Mouse (Mus musculus) limb, embryonic 13.5 days (tissue): ENCODE results near the gene Usp21. TPM values are rescaled to one million over a fixed set of nuclear protein-coding genes. Genes with fewer than 3 reads are reported as not detected.

Experiments used
- ATAC-seq: fragments of 200-750 bp; cut with Nextera tagmentation; 2 replicates; pipeline ENCODE4 v1.8.0; 2017; ENCODE audit warnings: low read depth, moderate number of reproducible peaks, moderate TSS enrichment; ENCODE audit not compliant: low FRiP score
- H3K27ac ChIP-seq: fragments of 300-500 bp; sonication (generic); 2 replicates; pipeline ENCODE4 v1.5.1; 2015; ENCODE audit warnings: inconsistent platforms, mild to moderate bottlenecking, moderate library complexity
- H3K27me3 ChIP-seq: fragments of 300-500 bp; sonication (generic); 2 replicates; pipeline ENCODE4 v1.6.1; 2015; ENCODE audit warnings: mild to moderate bottlenecking, inconsistent platforms
- H3K36me3 ChIP-seq: fragments of 300-500 bp; sonication (generic); 2 replicates; pipeline ENCODE4 v1.6.1; 2015; ENCODE audit warnings: inconsistent platforms, mild to moderate bottlenecking, moderate library complexity
- H3K4me1 ChIP-seq: fragments of 300-500 bp; sonication (generic); 2 replicates; pipeline ENCODE4 v1.6.1; 2015; ENCODE audit warnings: inconsistent platforms
- H3K4me2 ChIP-seq: fragments of 300-500 bp; sonication (generic); replicated peaks from 2 replicates; pipeline ENCODE4 v1.6.1; 2015; ENCODE audit warnings: inconsistent platforms, mild to moderate bottlenecking, moderate library complexity
- H3K4me3 ChIP-seq: fragments of 300-500 bp; sonication (generic); 2 replicates; pipeline ENCODE4 v1.5.1; 2015; ENCODE audit warnings: moderate library complexity, mild to moderate bottlenecking, inconsistent platforms
- H3K9ac ChIP-seq: fragments of 300-500 bp; sonication (generic); 2 replicates; pipeline ENCODE4 v1.6.1; 2015; ENCODE audit warnings: mild to moderate bottlenecking, inconsistent platforms
- H3K9me3 ChIP-seq: fragments of 300-500 bp; sonication (generic); 2 replicates; pipeline ENCODE4 v1.6.1; 2016; ENCODE audit warnings: inconsistent platforms
- WGBS: fragments of 180-500 bp; shearing (Covaris S2); methylation state at CpG from one replicate; pipeline ENCODE4 v1.1.7; 2015; 5-methylcytosine and 5-hydroxymethylcytosine counted together
- polyA plus RNA-seq: library from polyadenylated mRNA; unstranded; fragments of >200 nt; fragmentation: Nextera tagmentation; extraction: Ambion mirVana; gene quantifications from 2 replicates; pipeline ENCODE4 v1.2.1, GENCODE M21; 2015

The Usp21 gene
- polyA plus RNA-seq, 1 experiment from 2014 or later, result 126 TPM

DNA sequence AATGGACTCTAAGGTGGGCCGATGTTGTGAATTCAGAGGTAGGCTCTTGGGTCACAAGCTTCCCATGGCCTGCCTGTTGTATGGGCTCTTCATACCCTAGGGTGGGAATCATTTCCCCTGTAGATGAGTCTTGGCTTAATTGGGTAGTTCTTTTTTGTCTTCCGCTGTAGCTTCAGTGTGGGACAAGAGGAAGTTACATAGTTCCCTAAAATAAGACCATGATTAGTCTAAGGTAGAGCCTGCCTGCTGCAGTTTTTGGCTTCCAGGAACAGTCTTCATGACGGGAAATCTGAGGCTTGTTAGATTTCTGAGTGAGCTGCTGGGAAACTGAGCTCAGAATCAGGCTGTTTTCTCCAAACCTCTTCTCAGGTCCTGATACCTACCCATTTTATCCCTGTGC, 15.7 kb downstream of the Usp21 start:
- Histone ChIP-seq H3K4me1 (peaks cover 22% of the 10 kb centered on the region), H3K27ac (no peak overlapping the region), H3K4me3 (0 out of 2 replicates have a peak overlapping the region, but pooled peaks have one; percentile 65), H3K9me3 (no peaks in the 10 kb centered on the region), H3K9ac (no peak overlapping the region), H3K36me3 (peaks cover 54% of the 10 kb centered on the region), H3K4me2 (peak overlapping the region; percentile 96), H3K27me3 (no peaks in the 10 kb centered on the region)
- 94% methylated on average over 3 of the region's 3 CpGs for WGBS
- no peak for ATAC-seq

DNA sequence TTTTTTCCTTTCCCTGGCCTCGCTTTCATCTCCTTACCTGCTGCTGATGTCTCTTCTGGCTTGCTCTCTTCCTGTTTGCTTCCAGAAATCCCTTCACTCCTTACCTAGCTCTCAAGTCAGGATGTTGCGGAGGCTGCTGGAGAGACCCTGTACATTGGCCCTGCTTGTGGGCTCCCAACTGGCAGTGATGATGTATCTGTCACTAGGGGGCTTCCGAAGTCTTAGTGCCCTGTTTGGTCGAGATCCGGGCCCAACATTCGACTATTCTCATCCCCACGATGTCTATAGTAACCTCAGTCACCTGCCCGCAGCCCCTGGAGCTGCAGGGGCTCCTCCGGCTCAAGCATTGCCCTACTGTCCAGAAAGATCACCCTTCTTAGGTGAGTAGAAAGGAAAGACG, 16.2 kb downstream of the Usp21 start:
- 72% methylated on average over 10 of the region's 10 CpGs for WGBS
- H3K9ac ChIP-seq, result no peak overlapping the region

DNA sequence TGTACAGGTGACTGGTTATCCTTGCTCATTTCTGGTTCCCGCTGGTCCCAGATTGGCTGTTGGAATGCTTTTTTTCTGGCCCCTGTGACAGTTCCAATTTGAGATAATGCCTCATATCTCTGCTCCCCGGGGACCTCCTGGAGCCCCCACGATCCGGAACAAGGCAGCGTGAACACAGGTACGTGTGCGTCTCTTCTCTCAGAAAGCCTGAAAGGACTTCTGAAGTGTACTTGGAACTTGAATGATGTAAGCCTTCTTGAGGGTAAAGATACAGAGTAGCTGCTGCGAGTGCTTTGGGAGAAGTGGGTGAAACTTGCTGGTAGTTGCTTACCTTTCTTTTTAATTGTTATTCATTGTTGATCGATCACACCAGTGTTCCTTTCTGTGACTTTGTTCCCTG, 16.6 kb downstream of the Usp21 start:
- Histone ChIP-seq H3K4me2 (peak overlapping the region; percentile 96), H3K36me3 (peaks cover 45% of the 10 kb centered on the region), H3K9me3 (no peaks in the 10 kb centered on the region), H3K27me3 (no peaks in the 10 kb centered on the region), H3K27ac (no peak overlapping the region), H3K9ac (peak overlapping the region; percentile 75), H3K4me1 (peaks cover 22% of the 10 kb centered on the region), H3K4me3 (peak overlapping the region; percentile 65)
- ATAC-seq, result no peak
- WGBS, result 44% methylated on average over 9 of the region's 9 CpGs

More for the DNA sequence above, 16.2 kb downstream of the Usp21 start:
- Histone ChIP-seq H3K36me3 (peaks cover 49% of the 10 kb centered on the region), H3K27ac (no peak overlapping the region), H3K9me3 (no peaks in the 10 kb centered on the region), H3K4me1 (peaks cover 22% of the 10 kb centered on the region), H3K4me2 (peak overlapping the region; percentile 96), H3K4me3 (peak overlapping the region; percentile 65; the same call in 1 of the 2 replicates), H3K27me3 (no peaks in the 10 kb centered on the region)
- ATAC-seq, result no peak

DNA sequence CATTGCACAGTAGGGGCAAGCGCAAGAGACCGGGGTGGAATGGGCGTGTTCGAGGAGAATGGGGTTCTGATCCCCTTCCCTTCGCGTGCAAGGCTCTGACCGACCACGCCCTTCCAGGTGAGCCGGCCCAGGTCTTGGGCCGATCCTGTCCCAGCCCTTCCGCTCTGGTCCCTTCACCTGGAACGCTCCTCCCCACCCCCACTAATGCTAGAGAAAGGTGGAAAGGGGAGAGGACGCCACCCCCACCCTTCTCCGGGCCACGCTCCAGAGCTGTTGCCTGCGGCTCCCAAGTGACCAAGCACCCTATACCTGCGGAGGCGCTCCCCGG, 17.3 kb downstream of the Usp21 start:
- WGBS, result under 1% methylated on average over 19 of the region's 19 CpGs
- peak; percentile 75 for ATAC-seq
- H3K9me3 ChIP-seq, result no peaks in the 10 kb centered on the region
- H3K4me2 ChIP-seq, result peak overlapping the region; percentile 96
- H3K27me3 ChIP-seq, result no peaks in the 10 kb centered on the region
- peaks cover 22% of the 10 kb centered on the region for H3K4me1 ChIP-seq
- H3K4me3 ChIP-seq, result peak overlapping the region; percentile 65
- H3K27ac ChIP-seq, result 0 out of 2 replicates have a peak overlapping the region, but pooled peaks have one; percentile 10
- H3K36me3 ChIP-seq, result peaks cover 38% of the 10 kb centered on the region
- H3K9ac ChIP-seq, result peak overlapping the region; percentile 75

DNA sequence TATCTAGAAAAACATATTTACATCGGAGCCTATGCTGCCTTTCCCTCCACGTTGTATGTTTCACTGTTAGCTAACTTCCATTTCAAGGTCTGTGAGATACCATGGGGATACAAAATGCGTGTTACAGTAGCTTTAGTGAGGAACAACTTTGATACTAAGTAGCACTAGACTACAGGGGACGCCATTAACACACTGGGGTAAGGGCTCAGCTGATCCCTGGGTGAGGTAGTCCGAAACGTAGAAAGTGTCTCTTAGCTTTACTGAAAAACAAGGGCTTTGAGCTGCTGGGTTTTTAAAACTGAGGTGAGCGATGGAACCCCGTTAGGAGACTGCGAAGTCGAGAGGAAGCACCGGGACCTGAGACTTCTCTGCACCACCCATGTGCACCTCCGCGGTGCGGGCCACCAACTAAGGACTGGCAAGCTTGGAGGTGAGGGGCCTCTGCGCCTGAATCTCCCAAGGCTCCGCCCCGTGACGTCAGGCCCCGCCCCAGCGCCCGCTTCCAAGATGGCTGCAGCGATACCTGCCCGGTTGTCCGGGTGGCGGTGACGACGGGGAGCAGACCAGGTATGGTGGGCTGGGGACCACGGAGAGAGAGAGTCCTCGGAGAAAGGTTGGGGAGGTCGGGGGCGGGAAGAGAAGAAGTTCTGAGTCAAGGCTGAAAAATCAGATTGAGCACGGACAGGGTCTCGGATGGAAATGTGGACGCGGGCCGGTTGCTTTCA, 17.8 kb downstream of the Usp21 start, which contains the start of gene B4galt3:
B4galt3 (plus strand) TSS at position 481 of the 725 bp plus-strand sequence.
- Histone ChIP-seq H3K27me3 (no peaks in the 10 kb centered on the region), H3K9ac (peak within 1 kb of the TSS; percentile 75), H3K36me3 (peaks cover 33% of the 10 kb centered on the region), H3K4me3 (peak within 1 kb of the TSS; percentile 65), H3K4me2 (peak within 1 kb of the TSS; percentile 96), H3K27ac (peak within 1 kb of the TSS; percentile 45; the same call in 1 of the 2 replicates), H3K4me1 (peaks cover 22% of the 10 kb centered on the region), H3K9me3 (no peaks in the 10 kb centered on the region)
- 3% methylated on average over 36 of the region's 36 CpGs for WGBS
- ATAC-seq, result peak; percentile 95

DNA sequence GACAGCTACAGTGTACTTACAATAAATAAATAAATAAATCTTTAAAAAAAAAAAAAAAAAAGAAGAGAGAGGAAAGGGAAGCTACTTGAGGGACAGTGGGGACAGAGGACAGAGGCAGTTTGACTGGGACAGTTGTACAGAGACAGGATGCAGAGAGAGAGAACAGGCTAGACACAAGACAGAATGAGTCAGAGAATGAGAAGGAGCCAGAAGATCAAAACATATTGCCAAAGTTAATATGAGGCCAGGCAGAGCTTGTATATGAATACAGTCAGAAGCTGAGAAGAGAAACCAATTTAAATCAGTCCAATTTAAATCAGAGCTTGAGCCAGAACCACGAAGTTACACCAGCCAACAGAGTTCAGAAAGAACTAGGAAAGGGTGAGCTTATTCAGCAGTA, 19.4 kb downstream of the Usp21 start:
- H3K4me3 ChIP-seq, result no peak overlapping the region
- peaks cover 30% of the 10 kb centered on the region for H3K4me1 ChIP-seq
- no peak for ATAC-seq
- no peaks in the 10 kb centered on the region for H3K9me3 ChIP-seq
- H3K9ac ChIP-seq, result no peak overlapping the region
- 61% methylated on average over 1 of the region's 1 CpGs for WGBS
- H3K27ac ChIP-seq, result no peak overlapping the region
- no peaks in the 10 kb centered on the region for H3K27me3 ChIP-seq
- H3K4me2 ChIP-seq, result no peak overlapping the region
- peaks cover 16% of the 10 kb centered on the region for H3K36me3 ChIP-seq

DNA sequence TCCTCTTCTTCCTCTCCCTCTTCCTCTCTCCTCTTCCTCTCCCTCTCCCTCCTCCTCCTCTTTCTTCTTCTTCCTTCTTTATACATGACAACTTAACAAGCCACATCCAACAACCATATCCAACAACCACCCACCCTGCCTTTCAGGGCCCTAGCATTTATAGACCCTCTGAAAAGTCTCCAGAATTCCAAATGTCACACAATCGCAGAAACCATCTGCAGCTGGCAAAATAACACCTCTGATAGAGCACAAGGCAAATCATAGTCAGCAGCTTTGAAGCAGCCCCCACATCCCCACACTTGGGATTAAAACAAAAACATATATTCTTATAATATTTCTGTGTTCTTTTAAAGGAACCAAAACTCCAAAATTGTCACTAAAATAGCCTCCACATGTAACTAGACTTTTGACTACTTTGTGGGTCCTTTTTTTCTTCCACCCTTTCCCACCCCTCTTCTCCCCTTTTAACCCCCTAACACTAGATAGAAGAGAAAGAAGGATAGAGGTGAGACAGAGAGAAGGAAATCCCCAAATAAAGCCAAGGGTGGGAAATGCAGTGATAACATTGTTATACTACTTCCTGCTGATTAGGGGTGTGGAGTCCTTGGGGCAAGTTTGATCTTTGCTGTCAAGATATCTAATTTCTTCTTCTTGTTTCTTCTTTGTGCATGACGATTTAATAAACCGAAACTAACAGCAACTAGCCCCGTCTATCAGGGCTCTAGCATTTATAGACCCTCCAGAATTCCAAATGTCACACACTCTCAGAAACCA, 21.6 kb downstream of the Usp21 start:
- H3K36me3 ChIP-seq, result no peaks in the 10 kb centered on the region
- H3K4me3 ChIP-seq, result no peak overlapping the region
- H3K9me3 ChIP-seq, result no peaks in the 10 kb centered on the region
- H3K4me2 ChIP-seq, result no peak overlapping the region
- no peak overlapping the region for H3K9ac ChIP-seq
- H3K4me1 ChIP-seq, result peaks cover 31% of the 10 kb centered on the region
- no peaks in the 10 kb centered on the region for H3K27me3 ChIP-seq
- no peak for ATAC-seq
- H3K27ac ChIP-seq, result no peak overlapping the region
- WGBS, result 65% methylated on average over 4 of the region's 4 CpGs

DNA sequence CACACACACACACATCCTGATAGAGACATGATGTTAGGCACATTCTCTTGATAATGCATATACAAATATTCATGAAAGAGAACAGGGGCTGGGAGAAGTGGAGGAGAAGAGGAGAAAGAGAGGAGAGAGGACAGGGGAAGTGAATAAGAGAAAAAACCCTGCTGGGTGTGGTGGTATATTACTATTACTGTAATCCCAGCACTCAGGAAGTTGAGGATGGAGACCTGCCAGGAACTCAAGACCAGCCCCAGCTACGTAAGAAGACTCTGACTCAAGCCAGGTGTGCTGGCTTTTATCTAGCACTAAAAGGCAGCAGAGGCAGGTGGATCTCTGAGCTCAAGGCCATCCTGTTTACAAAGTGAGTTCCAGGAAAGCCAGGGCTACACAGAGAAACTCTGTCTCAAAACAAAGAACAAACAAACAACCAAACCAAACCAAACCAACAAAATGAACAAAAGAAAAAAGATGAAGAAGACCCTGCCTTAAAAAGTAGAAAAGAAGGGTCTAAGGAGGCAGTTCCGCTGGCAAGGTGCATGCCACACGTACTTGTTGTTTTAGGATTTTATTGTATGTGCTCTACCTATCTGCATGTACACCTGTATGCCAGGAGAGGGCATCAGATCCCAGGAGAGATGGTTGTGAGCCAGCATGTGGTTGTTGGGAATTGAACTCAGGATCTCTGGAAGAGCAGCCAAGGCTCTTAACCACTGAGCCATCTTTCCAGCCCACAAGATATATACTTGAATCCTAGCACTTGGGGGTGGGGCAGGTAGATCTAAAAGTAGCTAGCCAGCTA, 23.9 kb downstream of the Usp21 start:
- H3K9me3 ChIP-seq, result no peaks in the 10 kb centered on the region
- H3K27me3 ChIP-seq, result no peaks in the 10 kb centered on the region
- H3K27ac ChIP-seq, result peak overlapping the region; percentile 69
- H3K4me1 ChIP-seq, result peaks cover 21% of the 10 kb centered on the region
- peaks cover 10% of the 10 kb centered on the region for H3K36me3 ChIP-seq
- H3K4me2 ChIP-seq, result peak overlapping the region; percentile 58
- H3K9ac ChIP-seq, result no peak overlapping the region
- 75% methylated on average over 3 of the region's 3 CpGs for WGBS
- no peak overlapping the region for H3K4me3 ChIP-seq
- no peak for ATAC-seq

DNA sequence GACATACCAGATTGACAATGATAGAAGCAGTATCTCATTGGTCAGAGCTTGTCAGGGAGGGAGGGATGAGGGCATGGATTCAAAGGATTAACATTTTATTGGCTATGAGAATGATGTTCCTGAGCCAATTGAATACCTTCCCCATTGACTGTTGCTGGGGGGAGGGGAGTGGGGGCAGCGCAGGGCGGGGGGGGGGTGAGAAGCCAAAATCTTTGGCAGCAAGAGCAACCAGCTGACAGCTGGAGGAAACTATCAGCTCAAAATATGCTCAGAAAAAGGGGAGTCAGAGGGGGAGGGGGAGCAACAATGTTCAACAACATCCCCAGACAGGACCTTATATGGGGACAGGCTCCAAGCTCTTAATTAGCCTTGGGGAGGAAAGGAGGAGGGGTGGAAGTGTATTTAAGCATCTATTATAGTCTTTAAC, 24.6 kb downstream of the Usp21 start:
- Histone ChIP-seq H3K27me3 (no peaks in the 10 kb centered on the region), H3K4me1 (peaks cover 21% of the 10 kb centered on the region), H3K4me3 (peak overlapping the region; percentile 24), H3K27ac (peak overlapping the region; percentile 89; the same call in 1 of the 2 replicates), H3K36me3 (peaks cover 15% of the 10 kb centered on the region), H3K4me2 (peak overlapping the region; percentile 58), H3K9me3 (no peaks in the 10 kb centered on the region), H3K9ac (no peak overlapping the region)
- 0% methylated on average over 2 of the region's 2 CpGs for WGBS
- ATAC-seq, result peak; percentile 89

DNA sequence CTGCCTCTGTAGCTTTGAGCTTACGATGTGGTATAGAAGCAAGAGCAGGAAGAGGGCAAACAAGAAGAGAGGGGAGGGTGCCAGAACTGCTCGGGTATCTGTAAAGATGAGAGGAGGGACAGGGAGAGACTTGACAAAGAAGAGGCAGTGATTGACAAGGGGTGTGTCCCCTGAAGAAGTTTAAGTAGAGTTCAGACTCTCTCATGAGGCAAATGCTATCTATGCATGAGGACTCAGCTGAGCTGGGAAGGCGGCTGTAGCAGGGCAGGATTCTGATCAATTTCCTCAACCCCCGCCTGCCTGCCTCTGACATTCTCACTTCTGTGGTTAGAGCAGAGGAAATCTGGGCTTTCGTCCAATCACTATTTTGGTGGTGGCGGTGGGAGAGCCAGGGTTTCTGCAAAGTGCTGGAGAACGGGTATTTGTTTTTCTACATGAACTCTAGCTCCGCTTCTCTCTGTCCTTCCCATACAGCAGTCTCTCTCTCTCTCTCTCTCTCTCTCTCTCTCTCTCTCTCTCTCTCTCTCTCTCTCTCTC, 25.1 kb downstream of the Usp21 start:
- peaks cover 21% of the 10 kb centered on the region for H3K4me1 ChIP-seq
- H3K36me3 ChIP-seq, result peaks cover 20% of the 10 kb centered on the region
- H3K4me3 ChIP-seq, result peak overlapping the region; percentile 24
- H3K27me3 ChIP-seq, result no peaks in the 10 kb centered on the region
- H3K9me3 ChIP-seq, result no peaks in the 10 kb centered on the region
- H3K4me2 ChIP-seq, result peak overlapping the region; percentile 58
- WGBS, result 7% methylated on average over 8 of the region's 8 CpGs
- H3K27ac ChIP-seq, result peak overlapping the region; percentile 89
- peak; percentile 84 for ATAC-seq
- peak overlapping the region; percentile 48 for H3K9ac ChIP-seq

DNA sequence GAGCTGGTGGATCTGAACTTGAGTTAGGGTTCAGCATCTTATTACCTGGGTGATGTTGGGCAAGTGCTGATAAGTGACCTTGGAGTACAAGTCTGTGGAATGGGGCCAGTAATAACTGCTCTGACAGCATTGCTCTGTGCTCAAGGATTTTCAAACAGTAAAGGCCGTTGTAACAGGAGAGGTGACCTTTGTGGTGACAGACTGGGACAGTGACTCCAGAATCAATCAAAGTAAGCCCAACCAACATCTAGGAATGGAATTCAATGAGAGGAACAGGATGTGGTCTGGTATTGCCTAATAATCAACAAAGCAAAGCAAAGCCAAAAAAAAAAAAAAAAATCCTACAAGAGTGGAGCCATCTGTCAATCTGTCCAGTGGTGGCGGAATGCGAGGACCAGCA, 27.5 kb downstream of the Usp21 start:
- Histone ChIP-seq H3K9ac (no peak overlapping the region), H3K4me1 (peaks cover 21% of the 10 kb centered on the region), H3K27me3 (no peaks in the 10 kb centered on the region), H3K27ac (no peak overlapping the region), H3K4me2 (no peak overlapping the region), H3K36me3 (peaks cover 42% of the 10 kb centered on the region), H3K9me3 (no peaks in the 10 kb centered on the region), H3K4me3 (no peak overlapping the region)
- no peak for ATAC-seq
- WGBS, result 75% methylated on average over 3 of the region's 3 CpGs
